Mouse (Mus musculus): Measurements from ENCODE around the gene Trappc12. TPM values are rescaled to one million over a fixed set of nuclear protein-coding genes. Genes with fewer than 3 reads are reported as not detected.
A peak's percentile ranks its signal among the peaks of the same experiment; 100 is the strongest.
"Not testable (repeated sequence)": the region's sequence is repeated elsewhere in the genome, so short reads cannot be mapped to it uniquely, and the experiment has no call there.

The Trappc12 gene
- polyA plus RNA-seq, 1 experiment, result 49.4 TPM

DNA sequence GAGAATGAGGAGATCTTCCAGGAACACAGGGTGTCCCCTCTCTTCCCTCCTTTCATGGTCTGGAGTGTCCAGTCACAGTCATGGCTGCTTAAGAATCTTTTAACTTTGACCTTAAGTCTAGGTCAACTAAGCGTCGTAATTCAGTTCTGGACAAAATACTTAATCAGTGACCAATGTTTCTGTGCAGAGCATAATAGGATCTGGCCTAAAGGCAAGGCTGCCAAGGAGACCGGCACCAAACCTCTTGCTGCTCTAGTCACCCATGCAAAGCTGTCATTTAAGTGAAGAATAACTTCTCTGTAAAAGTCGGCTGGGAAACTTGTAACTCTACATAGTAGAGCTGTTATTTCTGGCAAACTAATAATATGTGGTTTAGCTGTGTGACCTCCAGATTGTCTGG, 5.7 kb upstream of the Trappc12 start:
- TF ChIP-seq CTCF (IDR thresholded peaks at IDR 0.05; ENCODE audit: borderline replicate concordance, insufficient read depth, low read depth, low read length), result no peak
- TF ChIP-seq POLR2A (IDR thresholded peaks at IDR 0.05; ENCODE audit: borderline replicate concordance, insufficient read depth, low read length), result no peak
- Histone ChIP-seq H3K4me1 (ENCODE audit: control insufficient read depth, insufficient read depth, low read length) (0 out of 2 replicates have a peak, but pooled peaks cover 3% of the 10 kb centered on the region), H3K27ac (ENCODE audit: insufficient read depth, low read length) (no peak overlapping the region), H3K4me3 (replicated peaks; ENCODE audit: insufficient read depth, low read depth, low read length) (no peak overlapping the region), H3K27me3 (ENCODE audit: control insufficient read depth, insufficient read depth, low read length) (no peaks in the 10 kb centered on the region)
- DNase-seq, result no peak
- 79% methylated on average over 4 of the region's 4 CpGs for WGBS

DNA sequence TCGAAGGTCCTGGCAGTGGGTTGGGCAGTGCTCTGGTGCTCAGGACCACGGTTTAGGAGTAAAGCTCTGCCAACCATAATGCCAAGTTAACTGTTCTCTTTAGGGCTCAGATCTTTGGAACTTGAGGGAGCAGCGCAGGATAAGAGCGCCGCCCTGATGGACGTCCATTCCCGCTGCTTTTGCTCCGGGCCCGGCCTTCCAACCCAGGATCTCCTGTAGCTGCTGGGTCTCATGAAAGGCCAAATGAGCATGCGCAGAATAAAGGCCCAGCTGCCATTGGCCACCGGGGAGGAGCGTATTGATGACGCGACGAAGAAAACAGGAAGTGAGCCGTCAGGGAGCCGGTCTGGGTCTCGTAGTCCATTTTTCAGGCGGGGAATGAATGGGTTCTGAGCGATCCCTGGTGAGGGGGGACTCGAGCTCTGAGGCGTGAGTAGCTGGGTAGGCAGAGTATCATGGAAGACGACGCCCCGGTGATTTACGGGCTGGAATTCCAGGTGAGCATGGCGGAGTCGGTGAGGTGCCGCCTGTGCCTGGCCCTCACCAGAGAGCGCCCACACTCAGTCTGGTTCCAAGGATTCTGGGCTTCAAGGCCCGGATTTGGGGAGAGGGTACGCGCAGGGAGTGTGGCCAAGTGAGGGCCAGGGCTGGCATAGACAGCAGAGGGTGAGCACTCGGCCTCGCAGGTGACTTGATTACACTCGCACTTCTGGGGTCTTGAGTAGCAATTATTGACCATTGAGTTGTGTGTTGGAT, 1.4 kb upstream of the Trappc12 start, which contains the start of gene Eipr1:
Gene Eipr1, plus strand, starts transcription at position 296 of the 756 bp plus-strand sequence.
- Histone ChIP-seq H3K4me1 (ENCODE audit: control insufficient read depth, insufficient read depth, low read length) (peaks cover 10% of the 10 kb centered on the region), H3K27ac (ENCODE audit: insufficient read depth, low read length) (peak within 1 kb of the TSS; percentile 67), H3K4me3 (replicated peaks; ENCODE audit: insufficient read depth, low read depth, low read length) (peak within 1 kb of the TSS; percentile 95), H3K27me3 (ENCODE audit: control insufficient read depth, insufficient read depth, low read length) (no peaks in the 10 kb centered on the region)
- TF ChIP-seq POLR2A (IDR thresholded peaks at IDR 0.05; ENCODE audit: borderline replicate concordance, insufficient read depth, low read length), result peak; percentile 57; the same call in 1 of the 2 replicates
- no peak for TF ChIP-seq CTCF (IDR thresholded peaks at IDR 0.05; ENCODE audit: borderline replicate concordance, insufficient read depth, low read depth, low read length)
- DNase-seq, result peak; percentile 86 to 93
- 4% methylated on average over 36 of the region's 36 CpGs for WGBS

DNA sequence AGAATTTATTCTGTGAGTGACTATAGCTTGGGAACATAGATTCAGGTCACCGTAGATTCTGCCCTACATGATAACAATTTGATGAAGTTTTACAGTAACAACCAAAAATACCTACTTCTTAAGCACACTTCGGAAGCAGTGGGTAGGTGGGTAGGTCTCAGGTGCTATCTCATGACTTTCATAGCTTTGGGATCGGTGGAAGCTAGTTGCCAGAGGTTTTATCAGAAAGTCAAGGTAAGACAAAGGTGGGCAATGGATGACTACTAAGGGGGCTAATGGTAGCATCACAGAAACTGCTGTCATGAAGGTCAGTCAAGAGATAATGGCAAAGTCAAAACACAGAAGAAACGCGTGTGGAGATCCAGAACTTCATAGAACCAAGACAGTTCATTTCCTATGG, 604 bp upstream of the Trappc12 start:
- H3K27me3 ChIP-seq (ENCODE audit: control insufficient read depth, insufficient read depth, low read length), result no peaks in the 10 kb centered on the region
- H3K4me3 ChIP-seq (replicated peaks; ENCODE audit: insufficient read depth, low read depth, low read length), result peak overlapping the region; percentile 95
- no peak overlapping the region for H3K27ac ChIP-seq (ENCODE audit: insufficient read depth, low read length)
- no peak for TF ChIP-seq POLR2A (IDR thresholded peaks at IDR 0.05; ENCODE audit: borderline replicate concordance, insufficient read depth, low read length)
- 97% methylated on average over 5 of the region's 5 CpGs for WGBS
- DNase-seq, result no peak
- H3K4me1 ChIP-seq (ENCODE audit: control insufficient read depth, insufficient read depth, low read length), result peaks cover 10% of the 10 kb centered on the region

DNA sequence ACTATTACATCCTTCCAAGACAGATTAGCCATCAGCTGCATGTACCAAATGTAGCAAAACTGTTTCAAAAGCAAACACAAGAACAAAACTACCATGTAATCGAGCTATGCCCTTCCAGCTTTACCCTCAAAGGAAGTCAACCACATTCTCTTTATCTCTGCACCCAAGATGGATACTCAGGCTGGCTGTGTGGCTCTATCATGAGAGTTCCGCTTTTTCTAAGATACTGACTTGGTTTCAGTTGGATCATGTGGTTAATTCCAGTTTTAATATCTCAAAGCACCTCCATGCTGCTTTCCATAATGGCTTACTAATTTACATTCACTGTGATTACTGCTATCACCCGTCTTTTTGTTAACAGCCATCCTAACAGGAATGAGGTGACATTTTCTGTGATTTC, 6.9 kb downstream of the Trappc12 start:
- WGBS, result 78% methylated on average over 3 of the region's 3 CpGs
- Histone ChIP-seq H3K27ac (ENCODE audit: insufficient read depth, low read length) (no peak overlapping the region), H3K4me3 (replicated peaks; ENCODE audit: insufficient read depth, low read depth, low read length) (no peak overlapping the region), H3K27me3 (ENCODE audit: control insufficient read depth, insufficient read depth, low read length) (no peaks in the 10 kb centered on the region), H3K4me1 (ENCODE audit: control insufficient read depth, insufficient read depth, low read length) (peaks cover 17% of the 10 kb centered on the region)
- no peak for TF ChIP-seq CTCF (IDR thresholded peaks at IDR 0.05; ENCODE audit: borderline replicate concordance, insufficient read depth, low read depth, low read length)
- no peak for TF ChIP-seq POLR2A (IDR thresholded peaks at IDR 0.05; ENCODE audit: borderline replicate concordance, insufficient read depth, low read length)
- DNase-seq, result no peak

DNA sequence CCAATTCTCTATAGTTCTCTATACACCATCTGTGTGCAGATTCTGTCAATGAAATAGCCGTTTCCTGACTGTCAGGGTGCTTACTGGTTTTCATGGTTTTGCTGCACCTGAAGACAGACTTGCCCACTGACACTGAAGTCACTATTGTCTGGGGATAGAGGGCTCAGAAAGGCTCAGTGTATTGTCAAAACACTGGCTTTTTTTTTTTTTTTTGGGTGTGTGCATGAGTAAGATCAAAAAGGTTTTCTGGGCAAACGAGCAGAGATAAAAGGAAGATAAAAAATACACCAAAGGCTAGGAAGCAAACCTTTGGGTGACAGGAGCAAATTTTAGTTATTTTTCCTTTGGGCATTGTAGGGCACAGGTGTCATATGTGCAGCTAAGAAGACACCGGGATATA, 15.0 kb downstream of the Trappc12 start:
- DNase-seq, result no peak
- TF ChIP-seq POLR2A (IDR thresholded peaks at IDR 0.05; ENCODE audit: borderline replicate concordance, insufficient read depth, low read length) (no peak), CTCF (IDR thresholded peaks at IDR 0.05; ENCODE audit: borderline replicate concordance, insufficient read depth, low read depth, low read length) (no peak)
- H3K27me3 ChIP-seq (ENCODE audit: control insufficient read depth, insufficient read depth, low read length), result no peaks in the 10 kb centered on the region
- no peak overlapping the region for H3K4me3 ChIP-seq (replicated peaks; ENCODE audit: insufficient read depth, low read depth, low read length)
- peaks cover 8% of the 10 kb centered on the region for H3K4me1 ChIP-seq (ENCODE audit: control insufficient read depth, insufficient read depth, low read length)
- no peak overlapping the region for H3K27ac ChIP-seq (ENCODE audit: insufficient read depth, low read length)
- 88% methylated on average over 3 of the region's 3 CpGs for WGBS

- no peaks in the 10 kb centered on the region for H3K27me3 ChIP-seq (ENCODE audit: control insufficient read depth, insufficient read depth, low read length)
- peaks cover 5% of the 10 kb centered on the region for H3K4me1 ChIP-seq (ENCODE audit: control insufficient read depth, insufficient read depth, low read length)
- no peak overlapping the region for H3K4me3 ChIP-seq (replicated peaks; ENCODE audit: insufficient read depth, low read depth, low read length)
- no peak overlapping the region for H3K27ac ChIP-seq (ENCODE audit: insufficient read depth, low read length)
- TF ChIP-seq CTCF (IDR thresholded peaks at IDR 0.05; ENCODE audit: borderline replicate concordance, insufficient read depth, low read depth, low read length) (no peak), POLR2A (IDR thresholded peaks at IDR 0.05; ENCODE audit: borderline replicate concordance, insufficient read depth, low read length) (no peak)
- WGBS, result 96% methylated on average over 1 of the region's 1 CpGs
- DNase-seq, result no peak
Measured at GRCm38 (mm10) chr12:28734271-28734670, 16.0 kb downstream of the Trappc12 start.

DNA sequence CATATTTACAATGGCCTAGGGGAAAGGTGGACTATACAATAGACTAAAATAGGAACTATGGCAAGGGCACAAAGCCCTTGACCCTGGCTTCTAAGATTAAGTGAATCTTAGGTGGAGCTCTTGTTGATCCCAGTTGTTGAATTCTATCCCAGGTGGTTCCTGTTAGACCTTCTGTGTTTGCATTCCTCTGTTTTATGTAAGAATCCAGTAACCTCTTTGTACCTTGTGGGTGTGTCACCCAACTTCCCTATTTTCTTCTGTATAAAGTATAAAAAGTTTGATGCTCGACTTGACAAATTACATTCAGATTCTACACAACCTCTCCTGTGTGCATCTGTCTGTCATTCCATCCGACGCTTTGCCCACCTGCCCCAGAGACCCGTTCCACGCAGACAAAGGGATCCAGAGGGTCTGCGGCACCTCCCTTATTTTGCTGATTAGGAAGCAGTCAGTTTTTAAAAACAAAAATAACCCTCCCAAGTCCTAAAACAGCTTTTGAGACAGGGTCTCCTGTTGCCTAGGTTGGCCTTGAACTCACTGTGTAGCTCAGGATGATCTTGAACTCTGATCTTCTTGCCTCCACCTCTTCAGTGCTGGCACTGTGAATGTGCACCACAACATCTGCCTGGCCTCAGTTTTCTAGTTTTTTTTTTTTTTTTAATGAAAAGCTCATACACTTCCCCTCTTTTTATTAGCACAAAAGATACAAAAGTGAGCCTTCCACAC, 16.6 kb downstream of the Trappc12 start:
- not testable (repeated sequence) for H3K27me3 ChIP-seq (ENCODE audit: control insufficient read depth, insufficient read depth, low read length); DNase-seq; H3K4me1 ChIP-seq (ENCODE audit: control insufficient read depth, insufficient read depth, low read length); H3K27ac ChIP-seq (ENCODE audit: insufficient read depth, low read length); H3K4me3 ChIP-seq (replicated peaks; ENCODE audit: insufficient read depth, low read depth, low read length)
- WGBS, result 99% methylated on average over 6 of the region's 6 CpGs

- DNase-seq, result no peak
- TF ChIP-seq POLR2A (IDR thresholded peaks at IDR 0.05; ENCODE audit: borderline replicate concordance, insufficient read depth, low read length), result no peak
- no peak for TF ChIP-seq CTCF (IDR thresholded peaks at IDR 0.05; ENCODE audit: borderline replicate concordance, insufficient read depth, low read depth, low read length)
- 90% methylated on average over 8 of the region's 8 CpGs for WGBS
Measured at GRCm38 (mm10) chr12:28732631-28733030, 17.6 kb downstream of the Trappc12 start.

More at GRCm38 (mm10) chr12:28732631-28733030, 17.6 kb downstream of the Trappc12 start:
- Histone ChIP-seq H3K27me3 (ENCODE audit: control insufficient read depth, insufficient read depth, low read length) (no peaks in the 10 kb centered on the region), H3K27ac (ENCODE audit: insufficient read depth, low read length) (no peak overlapping the region), H3K4me1 (ENCODE audit: control insufficient read depth, insufficient read depth, low read length) (no peaks in the 10 kb centered on the region), H3K4me3 (replicated peaks; ENCODE audit: insufficient read depth, low read depth, low read length) (no peak overlapping the region)

Data from cerebellum, adult 2 months (tissue).